Mouse (Mus musculus) stomach, embryonic 16.5 days (tissue): Measurements from ENCODE around the gene A1cf. TPM values are rescaled to one million over a fixed set of nuclear protein-coding genes. Genes with fewer than 3 reads are reported as not detected.

Experiments used
- ATAC-seq: fragments of 200-750 bp; cut with Nextera tagmentation; 2 replicates; pipeline ENCODE4 v1.8.0; 2017; ENCODE audit warnings: moderate number of reproducible peaks, moderate TSS enrichment; ENCODE audit not compliant: insufficient read depth, low FRiP score
- H3K27ac ChIP-seq: fragments of 300-500 bp; sonication (generic); 2 replicates; pipeline ENCODE4 v1.5.1; 2014; ENCODE audit warnings: low read length
- H3K27me3 ChIP-seq: fragments of 300-500 bp; sonication (generic); 2 replicates; pipeline ENCODE4 v1.6.1; 2014; ENCODE audit warnings: low read length, control low read depth, mixed read lengths; ENCODE audit not compliant: control insufficient read depth, insufficient read depth
- H3K36me3 ChIP-seq: fragments of 300-500 bp; sonication (generic); 2 replicates; pipeline ENCODE4 v1.6.1; 2014; ENCODE audit warnings: low read length; ENCODE audit not compliant: control insufficient read depth, insufficient read depth
- H3K4me1 ChIP-seq: fragments of 300-500 bp; sonication (generic); 2 replicates; pipeline ENCODE4 v1.6.1; 2014; ENCODE audit warnings: low read length, control low read depth, mixed read lengths; ENCODE audit not compliant: control insufficient read depth, insufficient read depth
- H3K4me2 ChIP-seq: fragments of 300-500 bp; sonication (generic); 2 replicates; pipeline ENCODE4 v1.6.1; 2014; ENCODE audit warnings: low read depth, low read length, mixed read lengths
- H3K4me3 ChIP-seq: fragments of 300-500 bp; sonication (generic); replicated peaks from 2 replicates; pipeline ENCODE4 v1.5.1; 2014; ENCODE audit warnings: mild to moderate bottlenecking, low read length
- H3K9ac ChIP-seq: fragments of 300-500 bp; sonication (generic); 2 replicates; pipeline ENCODE4 v1.6.1; 2014; ENCODE audit warnings: low read length
- H3K9me3 ChIP-seq: fragments of 300-500 bp; sonication (generic); replicated peaks from 2 replicates; pipeline ENCODE4 v1.6.1; 2016; ENCODE audit warnings: low read length, control low read depth; ENCODE audit not compliant: control insufficient read depth
- WGBS: fragments of 180-500 bp; shearing (Covaris S2); extraction: QIAGEN DNeasy Blood & Tissue Kit; methylation state at CpG from one replicate; pipeline ENCODE4 v1.1.7; 2014; 5-methylcytosine and 5-hydroxymethylcytosine counted together
- polyA plus RNA-seq: library from polyadenylated mRNA; unstranded; fragments of >200 nt; fragmentation: Nextera tagmentation; extraction: Ambion mirVana; gene quantifications from 2 replicates; pipeline ENCODE4 v1.2.1, GENCODE M21; 2015

A1cf gene
- polyA plus RNA-seq, 1 experiment from 2014 or later: 2.5 TPM

DNA sequence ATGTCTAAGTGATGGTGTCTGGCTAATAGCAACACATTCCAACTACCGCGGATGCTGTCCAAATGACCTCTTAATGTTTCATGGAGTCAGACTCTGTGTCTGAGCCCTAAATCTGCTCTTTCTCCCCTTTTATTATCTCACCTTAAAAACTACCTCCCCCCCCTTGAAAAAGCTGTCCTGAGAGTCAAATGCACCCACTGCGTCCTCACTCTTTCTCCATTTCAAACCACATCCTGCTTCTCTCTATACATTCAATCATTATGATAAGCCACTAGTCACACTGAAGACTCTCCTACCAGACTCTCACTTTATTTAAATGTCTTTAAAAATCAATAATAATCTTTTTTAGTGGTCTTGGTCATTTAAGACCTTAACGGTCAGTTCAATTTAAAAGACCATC, 51.8 kb downstream of the A1cf start:
- Histone ChIP-seq H3K9me3 (no peaks in the 10 kb centered on the region), H3K4me2 (no peak overlapping the region), H3K4me1 (no peaks in the 10 kb centered on the region), H3K27ac (no peak overlapping the region), H3K27me3 (no peaks in the 10 kb centered on the region), H3K36me3 (no peaks in the 10 kb centered on the region), H3K4me3 (no peak overlapping the region), H3K9ac (no peak overlapping the region)
- 85% methylated on average over 4 of the region's 4 CpGs for WGBS
- no peak for ATAC-seq

DNA sequence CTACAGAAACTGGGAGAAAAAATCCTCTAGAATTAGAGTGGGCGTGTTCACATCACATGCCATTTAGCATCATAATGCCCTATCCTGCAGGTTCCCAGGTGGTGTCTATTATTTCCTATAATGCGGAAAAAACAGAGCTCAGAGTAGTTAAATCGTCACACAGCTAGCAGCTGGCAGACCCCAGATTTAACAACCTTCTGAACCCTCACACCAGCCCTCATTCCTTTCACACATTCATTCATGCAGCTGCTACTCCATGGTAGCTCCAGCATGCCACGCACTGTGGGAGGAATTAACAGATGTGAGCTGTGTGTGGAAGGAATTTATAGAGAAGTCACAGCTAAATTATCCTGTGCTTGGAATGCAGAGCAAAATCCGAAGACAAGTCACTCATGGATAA, 53.3 kb downstream of the A1cf start:
- Histone ChIP-seq H3K9me3 (no peaks in the 10 kb centered on the region), H3K9ac (no peak overlapping the region), H3K4me2 (no peak overlapping the region), H3K36me3 (no peaks in the 10 kb centered on the region), H3K4me3 (no peak overlapping the region), H3K27me3 (no peaks in the 10 kb centered on the region), H3K4me1 (no peaks in the 10 kb centered on the region), H3K27ac (no peak overlapping the region)
- WGBS: 69% methylated on average over 5 of the region's 5 CpGs
- ATAC-seq: no peak

DNA sequence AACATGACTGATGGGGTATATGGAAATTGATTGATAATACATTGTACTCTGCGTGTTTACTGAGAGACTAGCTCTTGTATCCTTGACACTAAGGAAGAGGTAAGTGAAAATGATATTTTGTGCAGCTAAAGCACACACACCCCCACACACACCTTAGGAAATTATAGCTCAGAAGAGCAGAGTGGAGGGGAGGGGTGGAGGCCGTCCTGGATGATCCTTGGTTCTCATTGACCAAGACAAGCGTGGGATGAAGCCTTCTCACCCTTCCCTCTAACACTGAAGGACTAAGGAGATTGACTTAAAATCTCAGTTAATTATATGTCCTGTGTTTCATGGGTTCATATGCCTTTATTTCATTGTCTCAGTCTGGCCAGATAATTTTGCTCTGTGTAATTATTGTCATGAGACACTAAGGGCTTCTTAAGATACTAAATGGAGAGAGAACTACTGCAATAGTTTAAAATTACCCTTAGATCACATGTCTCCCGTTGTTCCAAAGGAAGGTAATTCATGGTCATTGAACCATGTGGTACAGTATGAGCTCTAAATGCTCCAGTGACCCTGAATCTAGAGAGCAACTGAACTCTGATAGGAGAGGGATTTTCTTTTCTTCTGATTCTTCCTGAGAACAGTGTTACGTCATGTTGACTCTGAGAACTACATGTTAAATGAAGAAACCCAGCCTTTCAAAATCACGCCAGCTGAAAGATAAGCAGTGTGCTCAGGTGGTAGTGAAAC, 55.2 kb downstream of the A1cf start:
- WGBS: 79% methylated on average over 6 of the region's 6 CpGs
- Histone ChIP-seq H3K4me1 (no peaks in the 10 kb centered on the region), H3K36me3 (no peaks in the 10 kb centered on the region), H3K9ac (no peak overlapping the region), H3K9me3 (no peaks in the 10 kb centered on the region), H3K4me2 (no peak overlapping the region), H3K27me3 (no peaks in the 10 kb centered on the region), H3K27ac (no peak overlapping the region), H3K4me3 (no peak overlapping the region)
- no peak for ATAC-seq

DNA sequence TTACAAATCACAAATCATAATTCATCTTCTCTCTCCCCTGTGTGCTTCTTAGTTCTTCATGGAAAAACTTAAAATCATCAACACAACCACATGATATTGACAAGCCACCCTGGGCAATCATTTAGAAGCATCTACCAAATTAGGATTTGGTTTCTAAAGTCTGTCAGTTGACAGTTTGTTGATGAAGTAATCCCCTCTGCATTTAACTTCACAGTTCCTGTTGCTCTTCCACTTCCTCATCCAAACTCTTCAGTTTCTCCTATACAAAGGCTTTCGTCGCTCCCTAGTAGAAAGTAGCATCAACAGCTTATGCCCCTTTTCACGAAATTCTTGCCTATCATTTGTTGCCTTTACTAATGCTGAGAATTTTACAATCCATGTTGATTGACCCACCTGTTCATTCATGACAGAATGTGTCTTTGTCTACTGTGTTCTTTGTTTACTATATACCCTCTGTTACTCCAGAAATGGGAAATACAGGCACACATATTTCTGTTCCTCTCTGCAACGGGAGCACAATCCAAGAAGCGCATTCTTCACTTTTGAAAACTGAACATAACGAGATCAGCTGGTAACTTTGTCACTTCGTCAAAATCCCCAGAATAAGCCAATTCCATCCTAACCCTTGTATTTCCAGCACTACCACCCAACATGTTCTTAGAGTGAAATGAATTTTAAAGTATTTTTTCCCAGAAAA, 82.4 kb downstream of the A1cf start:
- Histone ChIP-seq H3K4me3 (no peak overlapping the region), H3K27ac (no peak overlapping the region), H3K4me1 (no peaks in the 10 kb centered on the region), H3K9ac (no peak overlapping the region), H3K36me3 (no peaks in the 10 kb centered on the region), H3K9me3 (no peaks in the 10 kb centered on the region), H3K27me3 (no peaks in the 10 kb centered on the region), H3K4me2 (no peak overlapping the region)
- ATAC-seq: no peak
- WGBS: 74% methylated on average over 7 of the region's 7 CpGs

DNA sequence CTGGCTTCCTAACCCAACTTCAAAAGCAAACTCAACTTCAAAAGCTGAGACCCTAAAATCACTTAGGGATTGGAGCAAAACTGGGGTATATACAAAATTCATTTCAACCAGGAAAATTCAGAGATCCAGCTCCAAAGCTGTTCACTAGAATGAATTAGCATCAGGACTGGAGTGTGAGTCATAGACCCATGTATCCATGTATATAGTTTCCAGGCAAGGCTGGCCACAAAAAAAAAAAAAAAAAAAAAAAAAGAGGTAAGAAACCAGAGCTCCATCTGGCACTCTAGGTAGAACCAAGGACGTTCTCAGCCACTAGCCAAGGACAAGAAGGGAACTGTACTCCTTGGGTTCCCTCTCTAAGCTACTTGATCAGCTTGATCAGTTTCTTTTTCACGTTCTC, 85.2 kb downstream of the A1cf start:
- no peak overlapping the region for H3K9ac ChIP-seq
- no peak for ATAC-seq

DNA sequence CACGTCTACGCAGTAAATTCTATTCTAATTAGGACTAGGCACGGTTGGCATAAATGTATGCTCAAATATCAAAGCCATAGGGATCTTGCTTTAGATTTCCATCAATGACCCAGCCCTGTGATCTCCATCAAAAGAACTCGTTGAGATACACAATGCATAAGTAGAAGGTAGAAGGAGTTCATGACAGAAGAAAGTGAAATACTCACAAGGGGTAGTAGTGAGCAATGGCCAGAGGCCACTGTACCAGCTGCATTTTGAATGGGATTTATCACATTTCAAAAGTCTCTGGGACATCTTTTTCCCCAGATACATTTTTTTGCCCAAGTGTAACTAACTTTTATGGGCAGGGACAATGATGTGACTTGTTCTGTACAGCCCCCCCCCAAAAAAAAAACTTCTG, 85.7 kb downstream of the A1cf start:
- Histone ChIP-seq H3K4me1 (no peaks in the 10 kb centered on the region), H3K27ac (no peak overlapping the region), H3K9ac (no peak overlapping the region), H3K4me3 (no peak overlapping the region), H3K4me2 (no peak overlapping the region), H3K9me3 (no peaks in the 10 kb centered on the region), H3K27me3 (no peaks in the 10 kb centered on the region), H3K36me3 (no peaks in the 10 kb centered on the region)
- ATAC-seq: no peak
- WGBS: 88% methylated on average over 4 of the region's 4 CpGs

More for the DNA sequence above, 85.2 kb downstream of the A1cf start:
- Histone ChIP-seq H3K27me3 (no peaks in the 10 kb centered on the region), H3K4me2 (no peak overlapping the region), H3K4me3 (no peak overlapping the region), H3K9me3 (no peaks in the 10 kb centered on the region), H3K27ac (no peak overlapping the region), H3K36me3 (no peaks in the 10 kb centered on the region), H3K4me1 (no peaks in the 10 kb centered on the region)
- WGBS: 75% methylated on average over 2 of the region's 2 CpGs

DNA sequence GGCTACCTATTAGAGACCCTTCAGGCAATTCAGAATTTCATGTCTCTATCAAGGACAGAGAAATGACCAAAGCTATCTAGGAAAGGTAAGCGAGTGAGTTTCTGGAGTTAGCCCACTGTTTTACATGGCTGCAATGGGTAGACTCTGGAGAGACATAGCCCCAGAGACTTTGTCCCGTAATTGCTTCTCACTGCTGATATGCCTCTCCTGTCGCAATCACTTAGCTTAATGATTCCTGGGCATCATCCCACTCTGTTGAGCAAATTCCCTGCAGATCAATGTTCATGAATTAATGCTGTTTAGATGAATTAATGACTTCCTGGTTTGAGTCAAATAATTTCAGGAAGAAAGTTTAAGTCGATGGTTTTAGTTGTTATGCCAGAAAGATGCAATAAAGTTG, 86.1 kb downstream of the A1cf start:
- 81% methylated on average over 4 of the region's 4 CpGs for WGBS
- no peaks in the 10 kb centered on the region for H3K9me3 ChIP-seq
- no peak overlapping the region for H3K4me2 ChIP-seq
- H3K36me3 ChIP-seq: no peaks in the 10 kb centered on the region
- H3K4me1 ChIP-seq: no peaks in the 10 kb centered on the region
- no peak for ATAC-seq
- no peak overlapping the region for H3K4me3 ChIP-seq
- no peaks in the 10 kb centered on the region for H3K27me3 ChIP-seq
- H3K9ac ChIP-seq: no peak overlapping the region
- H3K27ac ChIP-seq: no peak overlapping the region

DNA sequence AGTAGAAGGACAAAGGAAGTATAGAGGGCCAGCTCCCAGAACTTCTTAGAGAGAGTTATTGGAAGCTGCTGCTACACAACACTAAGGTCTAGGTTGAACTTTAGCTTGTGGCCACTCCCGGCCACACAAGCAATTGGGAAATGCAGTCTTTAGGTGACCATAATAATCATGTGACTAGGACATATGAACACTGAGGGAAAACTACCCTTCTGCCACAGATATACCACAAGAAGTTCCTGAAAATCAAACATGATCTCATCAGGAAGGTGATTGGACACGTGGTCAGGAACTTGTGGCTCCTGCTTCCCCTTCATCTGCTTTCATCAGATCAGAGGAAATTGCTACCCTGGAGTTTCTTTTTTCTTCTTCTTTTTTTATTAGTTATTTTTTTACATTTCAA, 87.8 kb downstream of the A1cf start:
- ATAC-seq: no peak
- no peak overlapping the region for H3K4me2 ChIP-seq
- no peaks in the 10 kb centered on the region for H3K36me3 ChIP-seq
- H3K27ac ChIP-seq: no peak overlapping the region
- no peaks in the 10 kb centered on the region for H3K27me3 ChIP-seq
- no peak overlapping the region for H3K9ac ChIP-seq
- no peaks in the 10 kb centered on the region for H3K9me3 ChIP-seq
- 71% methylated on average over 2 of the region's 2 CpGs for WGBS
- no peak overlapping the region for H3K4me3 ChIP-seq
- H3K4me1 ChIP-seq: no peaks in the 10 kb centered on the region

DNA sequence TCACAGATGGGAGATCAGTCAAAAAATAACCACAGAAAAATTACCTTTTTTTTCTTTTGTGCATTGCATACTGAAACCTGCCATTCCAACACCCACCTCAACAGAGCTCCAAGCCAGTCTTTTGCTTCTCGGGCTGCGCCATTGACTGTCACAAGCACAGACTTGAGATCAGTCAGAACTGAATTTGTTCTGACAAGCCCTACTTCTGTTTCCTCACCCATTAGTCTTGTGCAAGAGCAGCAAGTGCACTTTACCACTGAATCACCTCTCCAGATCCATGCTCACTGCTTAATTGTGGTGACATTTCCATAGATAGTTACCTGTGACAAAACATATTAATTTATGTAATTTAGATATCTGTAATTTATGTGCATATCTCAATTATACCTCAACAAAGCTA, 91.9 kb downstream of the A1cf start:
- Histone ChIP-seq H3K4me1 (no peaks in the 10 kb centered on the region), H3K4me3 (no peak overlapping the region), H3K27ac (no peak overlapping the region), H3K27me3 (no peaks in the 10 kb centered on the region), H3K36me3 (no peaks in the 10 kb centered on the region), H3K9me3 (no peaks in the 10 kb centered on the region), H3K9ac (no peak overlapping the region), H3K4me2 (no peak overlapping the region)
- 74% methylated on average over 2 of the region's 2 CpGs for WGBS
- ATAC-seq: no peak
